Mouse (Mus musculus): ENCODE measurements around the gene Rragc.

Rragc gene

GRCm38 (mm10) chr4:123916748-123917547, at the start of gene Rragc:
Gene Rragc, plus strand, starts transcription at chr4:123917446.
- CTCF ChIA-PET, result no interaction called here

GRCm38 (mm10) chr4:123893726-123894125, 23.5 kb upstream of the Rragc start:
- CTCF ChIA-PET, result no interaction called here

- CTCF ChIA-PET, result no interaction called here
Observed at GRCm38 (mm10) chr4:123894295-123894694, 23.0 kb upstream of the Rragc start.

- CTCF ChIA-PET, result interaction anchor here (0.6 kb wide), 1 partner anchor 785 kb away, joined by 3 read pairs; no protein-coding TSS in a partner anchor
Observed at GRCm38 (mm10) chr4:123898696-123899095, 18.6 kb upstream of the Rragc start.

- CTCF ChIA-PET, result no interaction called here
Observed at GRCm38 (mm10) chr4:123903432-123903831, 13.8 kb upstream of the Rragc start.

- CTCF ChIA-PET, result interaction anchor here (0.7 kb wide), 1 partner anchor 160 kb away, joined by 8 read pairs; no protein-coding TSS in a partner anchor
Observed at GRCm38 (mm10) chr4:123904333-123905125, 12.7 kb upstream of the Rragc start, which contains the start of gene Mycbp. Gene Mycbp, plus strand, starts transcription at chr4:123904832.

- CTCF ChIA-PET, result interaction anchor here (0.6 to 0.7 kb wide), 2 partner anchors 161 to 775 kb away, joined by 6 to 8 read pairs; no protein-coding TSS in a partner anchor
Observed at GRCm38 (mm10) chr4:123905126-123905668, 12.0 kb upstream of the Rragc start.

GRCm38 (mm10) chr4:123911503-123911902, 5.7 kb upstream of the Rragc start:
- CTCF ChIA-PET, result no interaction called here

GRCm38 (mm10) chr4:123912431-123912830, 4.8 kb upstream of the Rragc start:
- CTCF ChIA-PET, result no interaction called here

GRCm38 (mm10) chr4:123917548-123918140, 398 bp downstream of the Rragc start, which contains the start of gene 4930535I16Rik:
Gene 4930535I16Rik, minus strand, starts transcription at chr4:123918022.
- CTCF ChIA-PET, result no interaction called here

- CTCF ChIA-PET, result no interaction called here
Observed at GRCm38 (mm10) chr4:123918851-123919250, 1.6 kb downstream of the Rragc start.

GRCm38 (mm10) chr4:123921055-123921565, 3.9 kb downstream of the Rragc start:
- CTCF ChIA-PET, result no interaction called here

GRCm38 (mm10) chr4:123927961-123928360, 10.7 kb downstream of the Rragc start:
- CTCF ChIA-PET, result interaction anchor here (0.7 kb wide), 1 partner anchor 1012 kb away, joined by 6 read pairs; no protein-coding TSS in a partner anchor

- CTCF ChIA-PET, result interaction anchor here (0.6 kb wide), 1 partner anchor 13 kb away, joined by 4 read pairs; no protein-coding TSS in a partner anchor
Observed at GRCm38 (mm10) chr4:123929994-123930393, 12.7 kb downstream of the Rragc start.

GRCm38 (mm10) chr4:123934306-123934705, 17.1 kb downstream of the Rragc start:
- CTCF ChIA-PET, result no interaction called here

GRCm38 (mm10) chr4:123936059-123936458, 18.8 kb downstream of the Rragc start:
- CTCF ChIA-PET, result no interaction called here

GRCm38 (mm10) chr4:123939838-123940237, 22.6 kb downstream of the Rragc start:
- CTCF ChIA-PET, result no interaction called here

- CTCF ChIA-PET, result interaction anchor here (0.7 kb wide), 1 partner anchor 338 kb away, joined by 6 read pairs; no protein-coding TSS in a partner anchor
Observed at GRCm38 (mm10) chr4:123940878-123941277, 23.6 kb downstream of the Rragc start.

GRCm38 (mm10) chr4:123946701-123947100, 29.5 kb downstream of the Rragc start:
- CTCF ChIA-PET, result no interaction called here

GRCm38 (mm10) chr4:123947149-123947548, 29.9 kb downstream of the Rragc start:
- CTCF ChIA-PET, result no interaction called here

- CTCF ChIA-PET, result no interaction called here
Observed at GRCm38 (mm10) chr4:123948901-123949300, 31.7 kb downstream of the Rragc start.

All from spleen, embryonic (tissue).